Mouse (Mus musculus): Measurements from ENCODE around the gene Gm9887. TPM values are rescaled to one million over a fixed set of nuclear protein-coding genes. Genes with fewer than 3 reads are reported as not detected.
"Not testable (repeated sequence)": the region's sequence is repeated elsewhere in the genome, so short reads cannot be mapped to it uniquely, and the experiment has no call there.

The Gm9887 gene
- polyA plus RNA-seq, 1 experiment from 2014 or later: 0.80 TPM

DNA sequence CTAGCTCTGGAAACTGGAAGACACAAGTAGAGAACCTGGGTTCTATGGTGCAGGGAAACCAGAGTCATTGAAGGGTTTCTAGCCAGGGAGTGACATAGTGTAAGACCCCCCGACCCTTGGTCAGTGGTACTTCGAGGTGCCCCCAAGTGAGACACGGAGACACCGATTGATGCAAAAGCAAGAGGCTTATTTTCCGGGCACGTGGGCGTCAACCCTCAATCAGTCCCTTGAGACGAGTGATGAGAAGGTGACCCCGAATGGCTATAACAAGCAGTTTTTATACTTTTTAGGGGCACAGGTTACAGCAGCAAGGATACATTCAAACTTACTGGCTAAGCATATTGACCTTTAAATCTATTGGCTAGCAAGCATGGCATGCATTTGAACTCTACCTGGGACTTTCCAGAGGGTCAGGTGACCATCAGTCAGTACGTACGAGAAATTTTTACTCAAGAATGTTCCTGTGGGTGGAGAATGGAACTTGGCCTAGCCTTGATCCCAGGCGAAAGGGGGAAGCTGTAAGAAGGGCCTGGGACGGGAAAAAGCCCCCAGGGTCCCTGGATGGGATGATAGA, 30.4 kb upstream of the Gm9887 start:
- no peak for ATAC-seq
- H3K4me1 ChIP-seq: peaks cover 9% of the 10 kb centered on the region
- no peak overlapping the region for H3K4me2 ChIP-seq
- WGBS: 94% methylated on average over 13 of the region's 13 CpGs
- no peak overlapping the region for H3K9ac ChIP-seq
- H3K27me3 ChIP-seq: no peaks in the 10 kb centered on the region
- no peak overlapping the region for H3K4me3 ChIP-seq
- H3K9me3 ChIP-seq (replicated peaks): no peaks in the 10 kb centered on the region
- H3K36me3 ChIP-seq (ENCODE audit: poor library complexity, severe bottlenecking): no peaks in the 10 kb centered on the region
- H3K27ac ChIP-seq: no peak overlapping the region

DNA sequence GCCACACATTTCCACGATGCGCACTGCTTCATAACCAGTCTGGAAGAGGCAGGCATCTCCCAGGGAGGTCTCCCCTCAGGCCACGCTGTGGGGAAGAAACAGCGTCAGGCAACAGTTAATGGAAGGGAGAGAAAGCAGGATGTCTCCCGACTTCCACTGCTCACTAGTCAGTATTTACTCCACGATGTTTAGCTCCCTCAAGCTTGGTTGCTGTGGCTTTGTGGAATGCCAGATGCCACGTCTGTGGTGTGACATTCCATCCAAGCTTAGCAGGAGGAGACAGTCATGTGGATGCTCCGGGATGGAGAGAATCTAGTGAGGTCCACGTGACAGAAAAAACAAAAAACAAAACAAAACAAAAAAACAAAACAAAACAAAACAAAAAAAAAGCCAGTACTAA, 29.8 kb upstream of the Gm9887 start:
- H3K27me3 ChIP-seq: no peaks in the 10 kb centered on the region
- H3K4me2 ChIP-seq: no peak overlapping the region
- 67% methylated on average over 9 of the region's 9 CpGs for WGBS
- H3K27ac ChIP-seq: no peak overlapping the region
- no peak overlapping the region for H3K4me3 ChIP-seq
- H3K9me3 ChIP-seq (replicated peaks): no peaks in the 10 kb centered on the region
- H3K4me1 ChIP-seq: peaks cover 9% of the 10 kb centered on the region
- ATAC-seq: no peak
- H3K36me3 ChIP-seq (ENCODE audit: poor library complexity, severe bottlenecking): no peaks in the 10 kb centered on the region
- H3K9ac ChIP-seq: no peak overlapping the region

DNA sequence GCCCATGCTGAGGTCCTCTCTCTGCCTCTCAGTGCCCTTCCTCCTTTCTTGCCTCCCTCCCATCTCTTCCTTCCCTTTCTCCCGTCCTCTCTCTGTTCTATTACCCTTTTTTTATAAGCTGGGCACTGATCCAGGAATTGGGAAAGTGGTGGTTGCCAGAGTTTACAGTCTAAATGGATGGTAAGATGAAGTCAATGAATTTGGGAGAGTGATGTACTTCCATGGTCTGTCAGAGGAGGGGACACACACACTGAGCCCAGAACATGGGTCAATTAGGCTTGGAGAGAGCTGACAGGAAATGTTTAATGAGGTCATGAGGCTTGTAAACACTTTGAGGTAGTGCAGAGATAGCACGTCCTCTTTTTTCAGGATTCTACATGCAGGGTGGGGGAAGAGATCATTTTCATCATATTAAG, 28.6 kb upstream of the Gm9887 start:
- Histone ChIP-seq H3K9me3 (replicated peaks) (no peaks in the 10 kb centered on the region), H3K9ac (no peak overlapping the region), H3K4me3 (no peak overlapping the region), H3K27ac (no peak overlapping the region), H3K27me3 (no peaks in the 10 kb centered on the region), H3K36me3 (ENCODE audit: poor library complexity, severe bottlenecking) (no peaks in the 10 kb centered on the region), H3K4me2 (no peak overlapping the region), H3K4me1 (peaks cover 9% of the 10 kb centered on the region)
- no peak for ATAC-seq
- WGBS: 31% methylated on average over 2 of the region's 2 CpGs

DNA sequence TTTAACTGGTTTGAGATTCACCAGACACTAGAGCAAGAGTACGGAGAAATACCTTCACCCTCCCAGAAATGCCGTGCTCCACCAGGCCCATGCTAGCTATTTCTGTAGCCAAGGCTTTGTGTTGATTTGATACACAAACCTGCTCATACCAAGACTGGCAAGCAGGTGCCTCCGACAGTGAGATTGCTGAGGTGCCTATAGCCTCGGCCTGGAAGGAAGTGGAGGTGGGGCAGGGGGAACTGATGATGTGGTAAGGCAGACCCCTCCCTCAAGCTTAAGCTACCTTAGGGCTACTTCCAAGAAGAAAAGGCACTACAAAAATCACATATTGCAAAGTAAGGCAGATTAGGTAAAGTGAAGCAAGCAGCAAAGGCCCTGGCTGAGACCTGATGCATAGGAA, 28.1 kb upstream of the Gm9887 start:
- Histone ChIP-seq H3K36me3 (ENCODE audit: poor library complexity, severe bottlenecking) (no peaks in the 10 kb centered on the region), H3K4me1 (peaks cover 9% of the 10 kb centered on the region), H3K9ac (no peak overlapping the region), H3K9me3 (replicated peaks) (no peaks in the 10 kb centered on the region), H3K27ac (no peak overlapping the region), H3K4me3 (no peak overlapping the region), H3K4me2 (no peak overlapping the region), H3K27me3 (no peaks in the 10 kb centered on the region)
- ATAC-seq: no peak
- WGBS: 88% methylated on average over 4 of the region's 4 CpGs

DNA sequence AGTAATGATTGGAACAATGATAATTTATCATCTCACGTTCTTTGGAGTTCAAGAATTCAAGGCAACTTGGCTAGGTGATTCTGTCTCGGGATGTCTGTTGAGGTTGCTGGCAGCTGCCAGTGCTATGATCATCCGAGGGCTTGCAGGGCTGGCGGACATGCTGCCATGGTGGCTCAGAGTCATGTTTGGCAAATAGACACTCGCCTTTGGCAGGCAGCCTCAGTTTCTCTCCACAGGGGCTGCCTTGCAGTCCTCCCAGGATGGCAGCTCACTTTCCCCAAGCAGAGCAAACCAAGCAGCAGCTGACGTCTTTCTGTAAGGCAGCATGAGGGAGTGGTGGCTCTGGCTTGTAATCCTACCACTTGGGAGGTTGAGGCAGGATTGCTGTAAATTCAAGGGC, 22.2 kb upstream of the Gm9887 start:
- Histone ChIP-seq H3K9ac (no peak overlapping the region), H3K4me2 (no peak overlapping the region), H3K36me3 (ENCODE audit: poor library complexity, severe bottlenecking) (no peaks in the 10 kb centered on the region), H3K9me3 (replicated peaks) (no peaks in the 10 kb centered on the region), H3K27ac (no peak overlapping the region), H3K27me3 (no peaks in the 10 kb centered on the region), H3K4me1 (no peaks in the 10 kb centered on the region), H3K4me3 (no peak overlapping the region)
- ATAC-seq: no peak
- 81% methylated on average over 6 of the region's 6 CpGs for WGBS

DNA sequence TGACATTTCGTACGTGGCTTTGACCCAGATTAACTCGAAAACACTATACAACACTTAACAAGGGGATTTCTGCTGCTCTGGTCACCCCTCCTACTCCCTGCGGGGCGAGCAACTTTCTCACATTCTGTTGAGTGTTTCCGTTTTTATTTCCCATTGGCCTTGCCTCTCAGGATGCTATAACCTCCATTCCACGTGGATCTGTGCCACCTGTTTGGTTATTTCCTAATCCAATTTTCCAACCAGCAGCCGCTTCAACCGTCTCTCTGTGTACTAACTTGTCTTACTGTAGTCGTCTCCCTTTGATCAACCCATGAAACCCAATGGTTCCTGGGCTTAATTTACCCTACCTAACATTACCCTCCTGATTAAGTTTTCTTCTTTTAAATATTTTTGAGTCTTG, 20.8 kb upstream of the Gm9887 start:
- no peak overlapping the region for H3K27ac ChIP-seq
- no peaks in the 10 kb centered on the region for H3K27me3 ChIP-seq
- ATAC-seq: no peak

DNA sequence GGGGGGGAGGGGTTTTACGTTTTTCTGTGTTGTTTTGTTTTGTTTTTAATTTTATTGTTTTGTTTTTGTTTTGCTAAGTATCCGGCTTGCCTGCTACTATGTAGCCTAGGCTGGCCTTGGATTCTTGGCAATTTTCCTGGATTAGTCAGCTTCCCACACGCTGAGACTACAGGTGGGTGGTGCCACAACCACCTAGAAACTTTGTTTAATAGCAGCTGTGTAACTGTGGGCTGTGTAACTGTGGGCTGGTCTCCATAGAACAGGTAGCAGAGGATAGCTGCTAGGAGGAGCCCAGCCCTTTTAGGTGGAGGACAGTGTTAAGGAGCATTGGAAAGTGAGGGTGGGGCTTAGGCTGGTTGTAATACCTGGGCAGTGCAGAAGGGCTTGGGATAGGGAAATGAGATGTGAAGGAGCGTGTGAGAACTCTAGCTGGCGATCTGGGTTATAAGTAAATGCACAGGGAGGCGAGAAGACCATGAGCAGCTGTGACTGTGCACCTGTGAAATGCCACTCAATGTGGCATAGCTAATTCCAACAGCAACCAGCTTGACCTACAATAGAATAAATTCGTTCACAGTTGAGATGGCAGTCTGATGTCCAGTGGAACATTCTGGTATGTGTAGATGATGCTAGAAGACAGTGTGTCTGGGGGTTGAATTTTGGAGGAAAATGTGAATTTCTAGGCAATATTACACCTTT, 17.9 kb upstream of the Gm9887 start:
- no peaks in the 10 kb centered on the region for H3K27me3 ChIP-seq
- H3K27ac ChIP-seq: no peak overlapping the region
- no peaks in the 10 kb centered on the region for H3K36me3 ChIP-seq (ENCODE audit: poor library complexity, severe bottlenecking)
- H3K9ac ChIP-seq: no peak overlapping the region
- no peaks in the 10 kb centered on the region for H3K9me3 ChIP-seq (replicated peaks)
- H3K4me1 ChIP-seq: no peaks in the 10 kb centered on the region
- 84% methylated on average over 7 of the region's 7 CpGs for WGBS
- no peak overlapping the region for H3K4me2 ChIP-seq
- ATAC-seq: no peak
- no peak overlapping the region for H3K4me3 ChIP-seq

More for the DNA sequence above, 20.8 kb upstream of the Gm9887 start:
- Histone ChIP-seq H3K4me1 (no peaks in the 10 kb centered on the region), H3K9me3 (replicated peaks) (no peaks in the 10 kb centered on the region), H3K4me2 (no peak overlapping the region), H3K4me3 (no peak overlapping the region), H3K36me3 (ENCODE audit: poor library complexity, severe bottlenecking) (no peaks in the 10 kb centered on the region), H3K9ac (no peak overlapping the region)
- WGBS: 80% methylated on average over 10 of the region's 10 CpGs

DNA sequence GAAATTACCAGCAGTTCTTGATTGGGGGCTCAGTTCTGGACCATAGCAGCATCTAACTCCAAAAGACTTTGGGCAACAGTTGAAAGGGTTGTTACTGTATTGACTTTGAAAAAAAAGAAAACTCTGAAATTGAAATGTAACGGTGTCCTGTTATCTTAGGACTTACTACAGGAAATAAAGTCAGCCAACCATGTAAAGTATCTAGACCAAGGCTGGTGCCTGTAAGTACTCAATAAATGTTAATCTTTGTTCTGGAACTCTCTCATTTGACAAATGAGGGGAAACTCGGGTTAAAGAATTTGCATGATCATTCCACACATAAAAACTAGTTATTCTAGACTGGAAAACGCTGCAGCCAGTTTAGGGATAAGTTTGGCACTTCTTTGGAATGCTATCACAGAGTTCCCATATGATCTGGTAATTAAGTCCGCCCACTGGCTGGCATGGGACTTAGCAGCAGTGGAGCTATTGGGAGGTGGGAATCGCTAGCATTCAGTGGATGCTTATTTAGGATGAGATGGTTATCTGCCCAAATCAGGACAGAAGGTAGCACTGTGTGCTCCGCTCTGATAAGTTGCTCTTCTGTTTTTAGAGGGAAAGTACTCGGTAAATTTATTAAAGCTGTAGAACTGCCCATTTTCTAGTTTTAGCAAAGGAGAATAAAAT, 17.1 kb upstream of the Gm9887 start:
- H3K36me3 ChIP-seq (ENCODE audit: poor library complexity, severe bottlenecking): no peaks in the 10 kb centered on the region
- WGBS: 75% methylated on average over 7 of the region's 7 CpGs
- no peak for ATAC-seq
- no peak overlapping the region for H3K4me2 ChIP-seq
- H3K27me3 ChIP-seq: no peaks in the 10 kb centered on the region
- H3K4me1 ChIP-seq: no peaks in the 10 kb centered on the region
- H3K27ac ChIP-seq: no peak overlapping the region
- H3K4me3 ChIP-seq: no peak overlapping the region
- H3K9ac ChIP-seq: no peak overlapping the region
- H3K9me3 ChIP-seq (replicated peaks): no peaks in the 10 kb centered on the region

DNA sequence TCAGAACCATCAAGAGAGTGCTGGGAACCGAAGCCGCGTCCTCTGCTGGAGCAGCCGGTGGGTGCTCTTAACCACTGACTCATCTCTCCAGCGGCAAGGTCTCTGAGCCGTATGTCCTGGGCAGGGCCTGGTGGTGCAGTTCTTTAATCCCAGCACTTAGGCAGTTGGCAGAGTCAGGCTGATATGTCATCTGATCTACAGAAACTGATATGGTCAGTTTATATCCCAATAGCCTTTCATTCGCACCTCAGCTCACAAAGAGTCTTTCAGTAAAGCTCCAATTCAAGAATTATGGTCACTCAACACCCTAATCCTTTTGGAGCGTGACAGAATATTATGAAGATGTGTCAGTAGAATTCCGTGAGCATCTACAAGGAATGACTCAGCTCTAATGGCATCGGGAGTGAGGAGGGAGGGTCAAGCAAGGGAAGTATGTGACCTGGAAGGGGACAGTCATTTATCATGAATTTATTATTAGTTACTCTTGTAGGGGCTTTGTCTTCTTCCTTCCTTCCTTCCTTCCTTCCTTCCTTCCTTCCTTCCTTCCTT, 16.1 kb upstream of the Gm9887 start:
- H3K36me3 ChIP-seq (ENCODE audit: poor library complexity, severe bottlenecking): no peaks in the 10 kb centered on the region
- WGBS: 98% methylated on average over 10 of the region's 10 CpGs
- no peak for ATAC-seq

DNA sequence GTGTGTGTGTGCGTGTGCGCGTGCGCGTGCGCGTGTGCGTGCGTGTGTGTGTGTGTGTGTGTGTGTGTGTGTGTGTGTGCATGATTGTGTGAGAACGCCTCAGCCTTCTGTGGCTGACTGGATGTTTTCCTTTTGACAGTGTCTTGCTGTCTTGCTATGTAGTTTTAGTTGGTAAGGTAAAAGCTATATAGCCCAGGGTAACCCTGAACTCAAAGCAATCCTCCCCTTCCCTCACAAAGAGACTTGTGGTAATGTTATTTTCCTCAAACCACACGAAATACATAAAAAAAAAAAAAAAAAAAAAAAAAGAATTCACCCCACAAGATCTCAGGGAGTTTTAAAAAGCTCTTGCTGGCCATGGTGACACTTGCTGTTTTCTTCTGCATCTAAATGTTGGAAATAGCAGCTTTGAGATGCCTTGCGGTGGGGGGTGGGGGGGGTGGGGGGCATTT, 14.0 kb upstream of the Gm9887 start:
- H3K9me3 ChIP-seq (replicated peaks); H3K27ac ChIP-seq; H3K4me1 ChIP-seq; H3K27me3 ChIP-seq; ATAC-seq; H3K4me2 ChIP-seq; H3K4me3 ChIP-seq; H3K9ac ChIP-seq; H3K36me3 ChIP-seq (ENCODE audit: poor library complexity, severe bottlenecking): not testable (repeated sequence)
- 71% methylated on average over 3 of the region's 12 CpGs for WGBS

More for the DNA sequence above, 16.1 kb upstream of the Gm9887 start:
- Histone ChIP-seq H3K4me2 (no peak overlapping the region), H3K9me3 (replicated peaks) (no peaks in the 10 kb centered on the region), H3K27me3 (no peaks in the 10 kb centered on the region), H3K27ac (no peak overlapping the region), H3K4me3 (no peak overlapping the region), H3K4me1 (no peaks in the 10 kb centered on the region), H3K9ac (no peak overlapping the region)

DNA sequence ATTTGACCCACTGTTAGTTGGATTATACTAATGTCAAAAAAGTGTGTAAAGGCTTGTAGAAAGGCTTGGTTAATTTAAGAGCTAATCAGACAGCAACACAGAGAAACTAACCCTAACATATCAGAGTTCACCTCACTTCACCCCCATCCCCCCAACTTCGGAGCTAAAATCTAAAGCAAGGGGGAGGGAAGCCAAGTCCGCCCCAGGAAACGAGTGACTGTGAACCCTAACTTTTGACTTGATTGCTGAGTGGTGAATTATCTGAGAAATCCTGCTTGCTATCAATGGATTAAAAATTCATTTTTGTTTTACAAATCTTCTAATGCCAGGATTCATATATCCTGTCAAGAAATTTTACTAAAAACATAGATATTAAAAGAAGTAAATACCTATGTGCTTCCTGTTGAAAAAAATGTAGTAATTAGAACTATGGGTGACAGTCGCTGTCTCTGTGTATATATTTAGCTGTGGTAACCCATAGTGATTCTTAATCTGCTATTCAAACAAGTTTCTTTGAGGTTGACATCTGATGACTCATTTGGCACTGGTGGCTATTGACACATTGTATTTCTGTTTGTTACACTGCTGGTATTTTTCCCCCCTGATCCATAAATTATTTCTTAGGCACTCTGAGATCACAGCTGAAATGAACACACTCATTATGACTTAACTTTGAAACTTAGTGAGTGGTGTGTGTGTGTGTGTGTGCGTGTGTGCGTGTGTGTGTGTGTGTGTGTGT, 13.5 kb upstream of the Gm9887 start:
- H3K27me3 ChIP-seq: no peaks in the 10 kb centered on the region
- no peaks in the 10 kb centered on the region for H3K36me3 ChIP-seq (ENCODE audit: poor library complexity, severe bottlenecking)
- H3K9ac ChIP-seq: no peak overlapping the region
- H3K4me2 ChIP-seq: no peak overlapping the region
- H3K4me1 ChIP-seq: no peaks in the 10 kb centered on the region
- no peak for ATAC-seq
- no peak overlapping the region for H3K4me3 ChIP-seq
- WGBS: 74% methylated on average over 6 of the region's 6 CpGs
- H3K9me3 ChIP-seq (replicated peaks): no peaks in the 10 kb centered on the region
- H3K27ac ChIP-seq: no peak overlapping the region

DNA sequence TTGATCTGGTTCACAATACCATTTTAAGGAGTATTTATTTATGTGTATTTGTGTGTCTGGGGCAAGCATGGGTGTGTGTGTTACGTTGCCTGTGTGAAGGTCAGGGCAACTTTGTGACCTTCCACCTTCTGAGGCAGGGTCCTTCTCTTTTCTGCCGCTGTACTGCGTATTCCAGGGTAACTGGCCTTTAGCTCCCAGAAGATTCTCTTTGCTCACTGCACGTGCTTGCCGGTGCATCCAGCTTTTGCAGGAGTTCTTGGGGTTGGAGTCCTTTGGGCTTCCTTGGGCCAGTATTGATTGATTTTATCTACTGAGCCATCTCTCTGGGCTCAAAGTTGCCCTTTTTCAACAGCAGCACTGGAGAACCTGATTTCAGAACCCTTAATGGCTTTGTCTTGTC, 12.3 kb upstream of the Gm9887 start:
- no peaks in the 10 kb centered on the region for H3K27me3 ChIP-seq
- no peak overlapping the region for H3K9ac ChIP-seq
- WGBS: 95% methylated on average over 5 of the region's 5 CpGs
- no peak overlapping the region for H3K4me3 ChIP-seq
- no peaks in the 10 kb centered on the region for H3K9me3 ChIP-seq (replicated peaks)
- peaks cover 5% of the 10 kb centered on the region; the same call in 1 of the 2 replicates for H3K36me3 ChIP-seq (ENCODE audit: poor library complexity, severe bottlenecking)
- ATAC-seq: no peak
- H3K27ac ChIP-seq: no peak overlapping the region
- no peaks in the 10 kb centered on the region for H3K4me1 ChIP-seq
- no peak overlapping the region for H3K4me2 ChIP-seq

Data from forebrain, embryonic 13.5 days (tissue).